Mouse (Mus musculus) skeletal muscle tissue, postnatal 0 days (tissue): ENCODE data around the gene Lhx8. TPM values are rescaled to one million over a fixed set of nuclear protein-coding genes. Genes with fewer than 3 reads are reported as not detected.

Experiments
- polyA plus RNA-seq: library from polyadenylated mRNA; unstranded; fragments of >200 nt; fragmentation: Nextera tagmentation; extraction: Ambion mirVana; gene quantifications from 2 replicates; pipeline ENCODE4 v1.2.1, GENCODE M21; 2015

Lhx8 gene
- 1.7 and 3.5 TPM in 2 replicates for polyA plus RNA-seq

DNA sequence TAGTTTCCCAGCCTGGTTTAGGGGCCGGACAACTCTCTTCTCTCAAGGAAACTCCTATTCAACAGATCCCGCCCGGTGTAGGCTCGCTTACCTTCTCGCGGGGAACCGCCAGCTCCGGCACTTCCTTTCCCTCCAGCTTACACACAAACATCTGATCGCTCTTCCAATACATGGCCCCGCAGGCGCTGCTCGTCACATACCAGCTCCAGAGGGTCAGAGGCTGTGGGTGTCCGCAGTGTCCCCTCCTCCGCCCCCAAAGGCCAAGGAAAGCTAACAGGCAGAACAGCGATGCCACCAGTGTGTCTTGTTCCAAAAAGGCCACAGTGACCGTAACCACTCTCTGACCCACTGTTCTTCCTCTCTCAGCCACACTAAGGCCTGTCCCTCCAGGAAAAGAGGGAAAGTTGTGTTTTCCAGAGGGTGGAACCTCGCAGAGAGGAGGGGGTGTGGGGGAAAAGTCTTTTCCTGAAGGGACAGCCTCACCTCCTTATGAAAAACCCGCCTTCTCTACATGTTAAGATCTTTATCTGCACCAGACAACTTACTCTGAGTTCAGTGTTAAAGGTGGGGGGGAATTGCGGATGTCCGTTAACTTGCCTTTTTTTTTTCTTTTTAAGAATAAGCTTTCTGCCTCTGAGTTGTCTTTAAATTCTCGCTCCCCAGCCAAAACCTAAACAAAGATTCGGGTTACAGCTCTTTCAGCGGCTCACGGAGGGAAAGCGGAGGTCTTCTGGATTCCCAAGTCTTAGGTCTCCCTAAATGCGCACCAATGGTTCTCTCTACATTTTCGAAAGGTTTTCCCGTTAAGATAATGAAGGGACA is at the start of gene Lhx8:
Lhx8 (minus strand) TSS at position 479 of the 822 bp plus-strand sequence.

